Mouse (Mus musculus) forebrain, embryonic 12.5 days (tissue): ENCODE results near the gene Ugt1a10. TPM values are rescaled to one million over a fixed set of nuclear protein-coding genes. Genes with fewer than 3 reads are reported as not detected.
A peak's percentile ranks its signal among the peaks of the same experiment; 100 is the strongest.

Source experiments
- ATAC-seq: fragments of 200-750 bp; cut with Nextera tagmentation; 2 replicates; pipeline ENCODE4 v1.8.0; 2017; ENCODE audit warnings: moderate TSS enrichment; ENCODE audit not compliant: low FRiP score
- H3K27ac ChIP-seq: fragments of 300-500 bp; sonication (generic); 2 replicates; pipeline ENCODE4 v1.5.1; 2016; ENCODE audit warnings: mild to moderate bottlenecking
- H3K27me3 ChIP-seq: fragments of 300-500 bp; sonication (generic); 2 replicates; pipeline ENCODE4 v1.6.1; 2016; ENCODE audit warnings: mild to moderate bottlenecking
- H3K36me3 ChIP-seq: fragments of 300-500 bp; sonication (generic); replicated peaks from 2 replicates; pipeline ENCODE4 v1.6.1; 2016; ENCODE audit warnings: mild to moderate bottlenecking
- H3K4me1 ChIP-seq: fragments of 300-500 bp; sonication (generic); 2 replicates; pipeline ENCODE4 v1.6.1; 2016
- H3K4me2 ChIP-seq: fragments of 300-500 bp; sonication (generic); 2 replicates; pipeline ENCODE4 v1.6.1; 2016; ENCODE audit warnings: mild to moderate bottlenecking, moderate library complexity
- H3K4me3 ChIP-seq: fragments of 300-500 bp; sonication (generic); replicated peaks from 2 replicates; pipeline ENCODE4 v1.5.1; 2016; ENCODE audit warnings: mild to moderate bottlenecking
- H3K9ac ChIP-seq: fragments of 300-500 bp; sonication (generic); 2 replicates; pipeline ENCODE4 v1.6.1; 2016; ENCODE audit warnings: mild to moderate bottlenecking
- H3K9me3 ChIP-seq: fragments of 300-500 bp; sonication (generic); 2 replicates; pipeline ENCODE4 v1.6.1; 2016
- WGBS: fragments of 180-500 bp; shearing (Covaris S2); methylation state at CpG from one replicate; pipeline ENCODE4 v1.1.7; 2016; 5-methylcytosine and 5-hydroxymethylcytosine counted together
- polyA plus RNA-seq: library from polyadenylated mRNA; unstranded; fragments of >200 nt; fragmentation: Nextera tagmentation; extraction: Ambion mirVana; gene quantifications from 2 replicates; pipeline ENCODE4 v1.2.1, GENCODE M21; 2016

Ugt1a10 gene
- polyA plus RNA-seq, 1 experiment from 2014 or later: not detected

- no peaks in the 10 kb centered on the region for H3K4me1 ChIP-seq
- H3K4me3 ChIP-seq: no peak overlapping the region
- H3K36me3 ChIP-seq: peaks cover 21% of the 10 kb centered on the region
- H3K27me3 ChIP-seq: no peaks in the 10 kb centered on the region
- no peak for ATAC-seq
- WGBS: 82% methylated on average over 13 of the region's 13 CpGs
- no peak overlapping the region for H3K9ac ChIP-seq
- H3K4me2 ChIP-seq: no peak overlapping the region
- H3K27ac ChIP-seq: no peak overlapping the region
- H3K9me3 ChIP-seq: peaks cover 82% of the 10 kb centered on the region
Observed at GRCm38 (mm10) chr1:88255989-88256754, 201.0 kb downstream of the Ugt1a10 start.

- no peaks in the 10 kb centered on the region for H3K4me1 ChIP-seq
- no peak for ATAC-seq
- H3K36me3 ChIP-seq: peaks cover 30% of the 10 kb centered on the region
- H3K9me3 ChIP-seq: peaks cover 81% of the 10 kb centered on the region
- H3K4me2 ChIP-seq: no peak overlapping the region
- H3K4me3 ChIP-seq: no peak overlapping the region
- no peak overlapping the region for H3K27ac ChIP-seq
- H3K27me3 ChIP-seq: no peaks in the 10 kb centered on the region
- H3K9ac ChIP-seq: no peak overlapping the region
- 79% methylated on average over 10 of the region's 10 CpGs for WGBS
Observed at GRCm38 (mm10) chr1:88256886-88257663, 201.9 kb downstream of the Ugt1a10 start.

GRCm38 (mm10) chr1:88257681-88258080, 202.5 kb downstream of the Ugt1a10 start:
- no peak overlapping the region for H3K27ac ChIP-seq
- no peak for ATAC-seq
- H3K27me3 ChIP-seq: no peaks in the 10 kb centered on the region
- WGBS: 79% methylated on average over 6 of the region's 6 CpGs
- no peaks in the 10 kb centered on the region for H3K4me1 ChIP-seq
- no peak overlapping the region for H3K4me3 ChIP-seq
- H3K36me3 ChIP-seq: peaks cover 36% of the 10 kb centered on the region
- H3K4me2 ChIP-seq: no peak overlapping the region
- H3K9ac ChIP-seq: no peak overlapping the region
- H3K9me3 ChIP-seq: peaks cover 75% of the 10 kb centered on the region

- no peaks in the 10 kb centered on the region for H3K27me3 ChIP-seq
- peaks cover 43% of the 10 kb centered on the region for H3K36me3 ChIP-seq
- H3K4me3 ChIP-seq: no peak overlapping the region
- H3K27ac ChIP-seq: no peak overlapping the region
- WGBS: 69% methylated on average over 6 of the region's 6 CpGs
- no peak overlapping the region for H3K4me2 ChIP-seq
- no peak overlapping the region for H3K9ac ChIP-seq
- ATAC-seq: no peak
- H3K9me3 ChIP-seq: peaks cover 68% of the 10 kb centered on the region
- no peaks in the 10 kb centered on the region for H3K4me1 ChIP-seq
Observed at GRCm38 (mm10) chr1:88258361-88258760, 203.2 kb downstream of the Ugt1a10 start.

- Histone ChIP-seq H3K27me3 (no peaks in the 10 kb centered on the region), H3K9me3 (peaks cover 62% of the 10 kb centered on the region)
- peak; percentile 6; the same call in 1 of the 2 replicates for ATAC-seq
Observed at GRCm38 (mm10) chr1:88258881-88259642, 203.9 kb downstream of the Ugt1a10 start.

GRCm38 (mm10) chr1:88259643-88260024, 204.4 kb downstream of the Ugt1a10 start:
- Histone ChIP-seq H3K27ac (no peak overlapping the region), H3K36me3 (peaks cover 55% of the 10 kb centered on the region), H3K4me3 (no peak overlapping the region), H3K9ac (no peak overlapping the region), H3K4me1 (no peaks in the 10 kb centered on the region), H3K9me3 (peaks cover 56% of the 10 kb centered on the region), H3K27me3 (no peaks in the 10 kb centered on the region), H3K4me2 (no peak overlapping the region)
- 79% methylated on average over 4 of the region's 4 CpGs for WGBS
- peak; percentile 15 for ATAC-seq

More at GRCm38 (mm10) chr1:88258881-88259642, 203.9 kb downstream of the Ugt1a10 start:
- Histone ChIP-seq H3K36me3 (peaks cover 50% of the 10 kb centered on the region), H3K9ac (no peak overlapping the region), H3K27ac (no peak overlapping the region), H3K4me3 (no peak overlapping the region), H3K4me2 (no peak overlapping the region), H3K4me1 (no peaks in the 10 kb centered on the region)
- WGBS: 81% methylated on average over 8 of the region's 8 CpGs

GRCm38 (mm10) chr1:88260114-88260513, 204.9 kb downstream of the Ugt1a10 start:
- Histone ChIP-seq H3K27me3 (no peaks in the 10 kb centered on the region), H3K9me3 (peaks cover 55% of the 10 kb centered on the region), H3K27ac (no peak overlapping the region), H3K36me3 (peaks cover 60% of the 10 kb centered on the region), H3K4me3 (no peak overlapping the region), H3K4me1 (no peaks in the 10 kb centered on the region), H3K9ac (no peak overlapping the region), H3K4me2 (no peak overlapping the region)
- 84% methylated on average over 6 of the region's 6 CpGs for WGBS
- ATAC-seq: peak; percentile 5; the same call in 1 of the 2 replicates

GRCm38 (mm10) chr1:88260604-88261377, 205.6 kb downstream of the Ugt1a10 start:
- 84% methylated on average over 10 of the region's 10 CpGs for WGBS

GRCm38 (mm10) chr1:88261706-88262105, 206.5 kb downstream of the Ugt1a10 start:
- no peak for ATAC-seq
- H3K4me3 ChIP-seq: no peak overlapping the region
- no peaks in the 10 kb centered on the region for H3K4me1 ChIP-seq
- H3K36me3 ChIP-seq: peaks cover 76% of the 10 kb centered on the region
- no peak overlapping the region for H3K4me2 ChIP-seq
- no peak overlapping the region for H3K9ac ChIP-seq
- no peak overlapping the region for H3K27ac ChIP-seq
- no peaks in the 10 kb centered on the region for H3K27me3 ChIP-seq
- WGBS: 89% methylated on average over 7 of the region's 7 CpGs
- H3K9me3 ChIP-seq: peaks cover 40% of the 10 kb centered on the region

More at GRCm38 (mm10) chr1:88260604-88261377, 205.6 kb downstream of the Ugt1a10 start:
- Histone ChIP-seq H3K27me3 (no peaks in the 10 kb centered on the region), H3K4me1 (no peaks in the 10 kb centered on the region), H3K27ac (no peak overlapping the region), H3K4me2 (no peak overlapping the region), H3K9ac (no peak overlapping the region), H3K36me3 (peaks cover 67% of the 10 kb centered on the region), H3K9me3 (peaks cover 49% of the 10 kb centered on the region), H3K4me3 (no peak overlapping the region)
- ATAC-seq: no peak

GRCm38 (mm10) chr1:88262255-88262654, 207.1 kb downstream of the Ugt1a10 start:
- Histone ChIP-seq H3K9me3 (peaks cover 34% of the 10 kb centered on the region), H3K4me2 (no peak overlapping the region), H3K9ac (no peak overlapping the region), H3K4me3 (no peak overlapping the region), H3K4me1 (no peaks in the 10 kb centered on the region), H3K27ac (no peak overlapping the region), H3K36me3 (peaks cover 82% of the 10 kb centered on the region), H3K27me3 (no peaks in the 10 kb centered on the region)
- no peak for ATAC-seq
- 86% methylated on average over 4 of the region's 4 CpGs for WGBS

- peaks cover 27% of the 10 kb centered on the region for H3K9me3 ChIP-seq
- H3K27me3 ChIP-seq: no peaks in the 10 kb centered on the region
- ATAC-seq: no peak
- 78% methylated on average over 6 of the region's 6 CpGs for WGBS
- no peak overlapping the region for H3K4me3 ChIP-seq
- H3K27ac ChIP-seq: no peak overlapping the region
- H3K4me1 ChIP-seq: no peaks in the 10 kb centered on the region
- no peak overlapping the region for H3K4me2 ChIP-seq
- peaks cover 89% of the 10 kb centered on the region for H3K36me3 ChIP-seq
- no peak overlapping the region for H3K9ac ChIP-seq
Observed at GRCm38 (mm10) chr1:88262961-88263360, 207.8 kb downstream of the Ugt1a10 start.
